ENCODE assay signal across 8 mouse cellular contexts in the genomic region with DNA sequence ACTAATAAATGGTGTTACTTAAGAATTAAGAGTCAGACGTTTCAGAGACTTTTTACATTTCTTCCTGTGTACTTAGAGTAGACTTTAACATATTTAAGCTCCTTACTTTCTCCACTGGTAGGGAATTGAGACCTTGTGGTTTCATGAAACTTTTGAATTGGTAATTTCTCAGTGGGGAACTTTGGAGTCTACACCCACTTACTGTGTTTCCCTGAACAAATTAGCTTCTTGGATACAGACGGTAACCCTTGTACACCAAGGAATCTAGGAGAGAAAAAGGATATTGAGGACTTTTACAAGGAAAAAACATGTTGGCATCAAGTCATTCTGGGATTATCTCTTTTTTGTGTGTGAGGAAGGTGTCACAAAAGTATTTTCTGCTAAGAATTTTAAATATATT. TPM values are rescaled to one million over a fixed set of nuclear protein-coding genes. Genes with fewer than 3 reads are reported as not detected.
DNase-seq lines count a peak whose midpoint lies in the region; ATAC-seq lines count a peak whose summit lies in the region.
"Had no signal": no experiment of that assay in that cellular context is flagged by ENCODE, and none has a peak within 500 bp of the region (broad histone marks: within the 10 kb centered on the region; RNA-seq: fewer than 3 reads in every experiment).

No protein-coding gene starts in this region.

- peaks cover 5% of the 10 kb centered on the region; the same call in 1 of the 2 replicates for H3K4me1 ChIP-seq in neural tube, embryonic 11.5 days (ENCODE audit: control insufficient read depth, insufficient read depth, low read length)
- peaks cover 7% of the 10 kb centered on the region for H3K4me1 ChIP-seq in forebrain, embryonic 12.5 days
- peaks cover 3% of the 10 kb centered on the region; the same call in 1 of the 2 replicates for H3K4me1 ChIP-seq in liver, embryonic 11.5 days (replicated peaks; ENCODE audit: control insufficient read depth, insufficient read depth, low read length)

- 67% methylated on average over 2 of the region's 2 CpGs for WGBS in neural tube, embryonic 11.5 days
- WGBS in forebrain, embryonic 12.5 days = 49% methylated on average over 2 of the region's 2 CpGs
- WGBS in liver, embryonic 11.5 days = 44% methylated on average over 2 of the region's 2 CpGs

- no peaks in the 10 kb centered on the region for H3K9me3 ChIP-seq in neural tube, embryonic 11.5 days (ENCODE audit: control insufficient read depth, low read length)
- no peaks in the 10 kb centered on the region for H3K9me3 ChIP-seq in forebrain, embryonic 12.5 days
- H3K9me3 ChIP-seq in liver, embryonic 11.5 days (ENCODE audit: control insufficient read depth, low read length) = no peaks in the 10 kb centered on the region

- no peak for DNase-seq in neural tube, embryonic 11.5 days (ENCODE audit: low spot score)
- no peak for DNase-seq in neural tube, embryonic 10.5 days (ENCODE audit: extremely low spot score, low spot score)
- no peak for DNase-seq in liver, embryonic 11.5 days (ENCODE audit: low spot score)
- no peak for DNase-seq in cerebellum, adult 9-11 months
- DNase-seq in adrenal gland, adult (ENCODE audit: inconsistent age in 2 of 2, low spot score in 1 of 2) = no peak
- no peak for DNase-seq in left cerebral cortex, adult 9 months (ENCODE audit: low spot score in 2 of 2)
- DNase-seq: gastrocnemius, postnatal 14 days had no signal

- H3K27ac ChIP-seq in neural tube, embryonic 11.5 days (ENCODE audit: low read depth, low read length) = no peak overlapping the region
- H3K27ac ChIP-seq in forebrain, embryonic 12.5 days = no peak overlapping the region
- H3K27ac ChIP-seq in liver, embryonic 11.5 days (ENCODE audit: low read depth, low read length) = no peak overlapping the region

- ATAC-seq in neural tube, embryonic 11.5 days (ENCODE audit: insufficient read depth, low FRiP score, low TSS enrichment) = no peak
- no peak for ATAC-seq in forebrain, embryonic 12.5 days (ENCODE audit: low FRiP score)
- ATAC-seq in liver, embryonic 11.5 days (replicated peaks; ENCODE audit: low FRiP score) = no peak

- H3K36me3 ChIP-seq in neural tube, embryonic 11.5 days (ENCODE audit: control insufficient read depth, insufficient read depth, low read length) = no peaks in the 10 kb centered on the region
- H3K36me3 ChIP-seq in forebrain, embryonic 12.5 days (replicated peaks) = peaks cover 23% of the 10 kb centered on the region
- H3K36me3 ChIP-seq in liver, embryonic 11.5 days (ENCODE audit: control insufficient read depth, insufficient read depth, low read length) = peaks cover 10% of the 10 kb centered on the region

- H3K4me3 ChIP-seq in neural tube, embryonic 11.5 days (ENCODE audit: low read depth, low read length) = 0 out of 2 replicates have a peak overlapping the region, but pooled peaks have one; percentile 72
- H3K4me3 ChIP-seq in forebrain, embryonic 12.5 days (replicated peaks) = peak overlapping the region; percentile 96
- H3K4me3 ChIP-seq in liver, embryonic 11.5 days (ENCODE audit: low read depth, low read length) = peak overlapping the region; percentile 96

- H3K4me2 ChIP-seq in neural tube, embryonic 11.5 days (ENCODE audit: low read depth) = peak overlapping the region; percentile 62; the same call in 1 of the 2 replicates
- peak overlapping the region; percentile 58 for H3K4me2 ChIP-seq in forebrain, embryonic 12.5 days
- peak overlapping the region; percentile 82 for H3K4me2 ChIP-seq in liver, embryonic 11.5 days

- H3K9ac ChIP-seq in neural tube, embryonic 11.5 days (ENCODE audit: low read length) = no peak overlapping the region
- H3K9ac ChIP-seq in forebrain, embryonic 12.5 days = no peak overlapping the region
- H3K9ac ChIP-seq in liver, embryonic 11.5 days (ENCODE audit: low read depth, low read length) = no peak overlapping the region

- H3K27me3 ChIP-seq in neural tube, embryonic 11.5 days (ENCODE audit: control insufficient read depth, insufficient read depth, low read length) = no peaks in the 10 kb centered on the region
- H3K27me3 ChIP-seq in forebrain, embryonic 12.5 days = no peaks in the 10 kb centered on the region
- H3K27me3 ChIP-seq in liver, embryonic 11.5 days (replicated peaks; ENCODE audit: control insufficient read depth, insufficient read depth, low read length) = no peaks in the 10 kb centered on the region

RNA-seq across cellular contexts. Expression of gene Rbm25, which starts 2.8 kb away (rescaled TPM):
- 249 and 251 TPM in 2 replicates for polyA plus RNA-seq in neural tube, embryonic 11.5 days (2014; fragmentation: Nextera tagmentation; extraction: Ambion mirVana)
- polyA plus RNA-seq in forebrain, embryonic 12.5 days (2016; fragmentation: Nextera tagmentation; extraction: Ambion mirVana) = 300 and 313 TPM in 2 replicates
- 213 and 239 TPM in 2 replicates for polyA plus RNA-seq in liver, embryonic 11.5 days (2014; fragmentation: Nextera tagmentation; extraction: Ambion mirVana)

RNA-seq across cellular contexts. Expression of gene Zfyve1, which starts 36.8 kb away (rescaled TPM):
- 25.2 and 25.9 TPM in 2 replicates for polyA plus RNA-seq in neural tube, embryonic 11.5 days (2014; fragmentation: Nextera tagmentation; extraction: Ambion mirVana)
- polyA plus RNA-seq in forebrain, embryonic 12.5 days (2016; fragmentation: Nextera tagmentation; extraction: Ambion mirVana) = 34.6 and 35.0 TPM in 2 replicates
- 9.4 and 10.7 TPM in 2 replicates for polyA plus RNA-seq in liver, embryonic 11.5 days (2014; fragmentation: Nextera tagmentation; extraction: Ambion mirVana)

RNA-seq across cellular contexts. Expression of gene Psen1, which starts 54.1 kb away (rescaled TPM):
- 74.8 and 77.7 TPM in 2 replicates for polyA plus RNA-seq in neural tube, embryonic 11.5 days (2014; fragmentation: Nextera tagmentation; extraction: Ambion mirVana)
- polyA plus RNA-seq in forebrain, embryonic 12.5 days (2016; fragmentation: Nextera tagmentation; extraction: Ambion mirVana) = 67.4 and 69.0 TPM in 2 replicates
- polyA plus RNA-seq in liver, embryonic 11.5 days (2014; fragmentation: Nextera tagmentation; extraction: Ambion mirVana) = 48.5 and 54.8 TPM in 2 replicates
